Mouse (Mus musculus) pancreas, adult 10 weeks (tissue): ENCODE results near the gene Ccr2. TPM values are rescaled to one million over a fixed set of nuclear protein-coding genes. Genes with fewer than 3 reads are reported as not detected.

Experiments used
- polyA plus RNA-seq: library from polyadenylated mRNA; stranded (reverse); fragments of 350-450 nt; fragmentation: Illumina TruSeq; extraction: RNeasy Lipid Tissue Mini Kit (QIAGEN cat#74804); gene quantifications from one replicate; pipeline ENCODE4 v1.2.3, GENCODE M21; 2015; ENCODE audit warnings: low read depth, low replicate concordance; ENCODE audit not compliant: insufficient read depth

Ccr2 gene
- 2.8 TPM for polyA plus RNA-seq

DNA sequence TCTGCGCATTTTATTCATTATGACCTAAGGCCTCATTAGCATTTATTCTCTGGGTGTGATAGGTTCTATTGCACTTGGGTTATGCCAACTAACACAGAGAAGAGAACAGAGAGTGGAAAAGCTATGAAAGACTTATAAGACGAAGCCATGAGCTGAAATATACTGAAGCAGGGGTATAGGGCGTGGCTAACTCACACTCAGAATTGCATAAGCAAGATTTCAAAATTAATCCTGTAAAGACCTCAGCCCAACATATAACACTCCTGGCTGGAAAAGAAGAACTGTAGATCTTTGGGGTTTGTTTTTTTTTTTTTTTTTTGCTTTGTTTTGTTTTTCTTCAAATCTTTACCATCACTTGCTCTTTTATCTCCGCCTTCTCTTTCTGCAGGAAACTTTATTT, at the start of gene Ccr2:
Gene Ccr2, plus strand, starts transcription at position 228 of the 400 bp plus-strand sequence.

DNA sequence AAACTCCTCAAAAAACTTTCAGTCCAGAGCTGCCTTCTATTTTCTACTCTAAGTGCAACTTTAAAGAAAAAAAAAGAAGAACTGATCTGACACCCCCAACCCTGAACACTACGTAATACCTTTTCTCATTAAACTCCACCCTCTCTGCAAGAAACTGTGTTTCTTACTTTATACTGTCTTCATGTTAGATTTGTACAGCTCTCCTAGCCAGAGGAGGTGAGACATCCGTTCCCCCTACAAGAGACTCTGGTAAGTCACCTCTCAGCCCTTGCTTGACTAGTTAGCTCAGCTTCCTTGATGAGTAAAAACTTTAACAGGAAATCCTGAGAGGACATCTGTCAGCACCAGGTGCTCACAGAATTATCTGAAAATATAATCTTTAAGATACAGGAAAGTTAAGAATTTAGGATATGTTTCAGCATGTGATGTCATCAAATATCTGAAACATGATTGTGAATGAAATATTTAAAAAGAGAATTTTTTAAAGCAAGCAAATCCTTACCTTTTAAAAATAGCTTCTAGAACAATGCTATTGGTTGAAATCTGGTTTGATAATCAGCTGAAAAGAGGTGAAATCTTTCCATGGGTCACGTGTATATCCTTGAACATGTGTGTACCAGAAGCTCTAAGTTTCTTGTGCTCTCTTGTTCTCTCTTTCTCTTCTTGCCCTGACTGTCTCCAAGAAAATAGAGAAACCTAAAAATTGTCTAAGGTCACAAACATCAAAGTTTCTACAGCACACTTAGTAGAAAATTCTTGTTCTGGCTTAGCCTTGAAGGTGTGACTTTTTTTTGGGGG, 19.8 kb downstream of the Ccr2 start, which contains the start of gene Ccr5:
Gene Ccr5, plus strand, starts transcription at position 157 of the 798 bp plus-strand sequence.

Other genes with a start within 250 kb of the Ccr2 start
- not detected for gene Xcr1, start 239.9 kb upstream of the Ccr2 start, polyA plus RNA-seq
- 0.55 TPM for gene Ccr1, start 133.3 kb upstream of the Ccr2 start, polyA plus RNA-seq
- gene Ccr1l1, start 123.5 kb upstream of the Ccr2 start, polyA plus RNA-seq, result not detected
- not detected for gene Ccr3, start 80.0 kb upstream of the Ccr2 start, polyA plus RNA-seq
- 0.09 TPM for gene Ccr5, start 19.6 kb downstream of the Ccr2 start, polyA plus RNA-seq
- 5.1 TPM for gene 2010315B03Rik, start 210.7 kb downstream of the Ccr2 start, polyA plus RNA-seq